Mouse (Mus musculus): ENCODE results near the gene Npff. TPM values are rescaled to one million over a fixed set of nuclear protein-coding genes. Genes with fewer than 3 reads are reported as not detected.

The Npff gene
- polyA plus RNA-seq, 1 experiment, result 7.3 TPM

DNA sequence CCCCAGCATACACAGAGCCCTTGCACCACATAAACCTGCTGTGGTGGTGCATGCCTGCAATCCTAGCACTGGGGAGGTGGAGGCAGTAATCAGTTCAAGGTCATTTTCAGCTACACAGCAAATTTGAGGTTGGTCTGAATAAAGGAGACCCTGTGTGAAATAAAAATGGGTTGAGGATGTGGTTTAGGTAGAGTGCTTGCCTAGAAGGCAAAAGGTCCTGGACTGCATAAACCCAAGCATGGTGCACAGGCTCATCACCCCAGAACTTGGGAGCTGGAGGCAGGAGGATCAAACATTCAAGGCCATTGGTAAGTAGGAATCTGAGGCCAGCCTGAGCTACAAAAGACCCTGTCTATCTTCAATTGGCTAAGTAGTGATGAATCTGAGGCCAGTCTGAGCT lies 17.2 kb downstream of the Npff start:
- TF ChIP-seq POLR2A (IDR thresholded peaks at IDR 0.05; ENCODE audit: borderline replicate concordance, low read depth, low read length), result no peak
- TF ChIP-seq CTCF (IDR thresholded peaks at IDR 0.05; ENCODE audit: low read depth, low read length), result no peak
- Histone ChIP-seq H3K27ac (ENCODE audit: insufficient read depth, low read depth, low read length) (peak overlapping the region; percentile 17), H3K4me3 (ENCODE audit: insufficient read depth, low read length) (no peak overlapping the region), H3K4me1 (ENCODE audit: control insufficient read depth, insufficient read depth, low read length) (peaks cover 39% of the 10 kb centered on the region)

- H3K4me1 ChIP-seq (ENCODE audit: control insufficient read depth, insufficient read depth, low read length), result peaks cover 37% of the 10 kb centered on the region
- no peak overlapping the region for H3K4me3 ChIP-seq (ENCODE audit: insufficient read depth, low read length)
- TF ChIP-seq CTCF (IDR thresholded peaks at IDR 0.05; ENCODE audit: low read depth, low read length) (no peak), POLR2A (IDR thresholded peaks at IDR 0.05; ENCODE audit: borderline replicate concordance, low read depth, low read length) (no peak)
- peak overlapping the region; percentile 41 for H3K27ac ChIP-seq (ENCODE audit: insufficient read depth, low read depth, low read length)
Measured at GRCm38 (mm10) chr15:102506864-102507263, 17.9 kb downstream of the Npff start.

DNA sequence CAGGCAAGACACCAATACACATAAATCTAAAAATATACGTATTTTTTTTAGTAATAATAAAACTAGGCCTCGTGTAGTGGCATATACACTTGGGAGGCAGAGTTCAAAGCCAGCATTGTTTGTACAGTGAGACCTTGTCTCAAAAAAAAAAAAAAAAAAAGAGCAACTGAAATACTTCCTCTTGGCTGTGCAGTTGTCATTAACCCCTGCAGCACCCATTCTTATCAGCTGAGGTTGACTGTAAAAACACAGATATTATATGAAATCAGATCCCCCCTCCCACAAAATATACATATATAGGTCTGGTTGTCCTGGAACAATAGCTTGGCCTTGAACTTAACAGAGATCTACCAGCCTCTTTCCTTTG lies 18.3 kb downstream of the Npff start:
- Histone ChIP-seq H3K4me1 (ENCODE audit: control insufficient read depth, insufficient read depth, low read length) (peaks cover 37% of the 10 kb centered on the region), H3K27ac (ENCODE audit: insufficient read depth, low read depth, low read length) (peak overlapping the region; percentile 32; the same call in 1 of the 2 replicates), H3K4me3 (ENCODE audit: insufficient read depth, low read length) (no peak overlapping the region)
- no peak for TF ChIP-seq CTCF (IDR thresholded peaks at IDR 0.05; ENCODE audit: low read depth, low read length)
- TF ChIP-seq POLR2A (IDR thresholded peaks at IDR 0.05; ENCODE audit: borderline replicate concordance, low read depth, low read length), result no peak

DNA sequence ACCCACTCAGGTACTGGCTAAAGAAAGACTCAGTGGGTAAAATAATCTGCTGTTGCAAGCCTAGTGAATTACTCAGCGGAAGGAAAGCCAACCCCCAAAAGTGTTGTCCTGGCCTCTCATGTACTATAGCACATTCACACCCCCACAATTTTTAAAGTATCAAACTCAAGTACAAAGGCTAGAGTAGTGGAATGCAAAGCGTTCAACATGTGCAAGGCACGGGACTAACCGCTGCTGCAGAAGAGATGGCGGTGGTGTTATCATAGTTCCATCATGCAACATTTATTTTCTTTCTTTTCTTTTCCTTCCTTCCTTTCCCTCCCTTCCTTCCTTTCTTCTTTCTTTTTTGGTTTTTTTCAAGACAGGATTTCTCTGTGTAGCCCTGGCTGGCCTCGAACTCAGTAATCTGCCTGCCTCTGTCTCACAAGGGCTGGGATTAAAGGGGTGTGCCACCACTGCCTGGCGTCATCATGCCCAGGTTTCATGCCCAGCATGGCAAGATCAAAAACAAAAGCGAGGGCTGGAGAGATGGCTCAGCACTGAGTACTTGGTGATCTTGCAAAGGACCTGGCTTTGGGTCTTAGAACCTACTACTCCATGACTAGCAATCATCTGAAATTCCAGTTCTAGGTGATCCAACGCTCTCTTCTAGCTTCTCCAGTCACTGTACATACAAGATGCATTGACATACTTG lies 18.8 kb downstream of the Npff start:
- TF ChIP-seq CTCF (IDR thresholded peaks at IDR 0.05; ENCODE audit: low read depth, low read length) (no peak), POLR2A (IDR thresholded peaks at IDR 0.05; ENCODE audit: borderline replicate concordance, low read depth, low read length) (no peak)
- peak overlapping the region; percentile 32 for H3K27ac ChIP-seq (ENCODE audit: insufficient read depth, low read depth, low read length)
- no peak overlapping the region for H3K4me3 ChIP-seq (ENCODE audit: insufficient read depth, low read length)
- H3K4me1 ChIP-seq (ENCODE audit: control insufficient read depth, insufficient read depth, low read length), result peaks cover 33% of the 10 kb centered on the region

- TF ChIP-seq CTCF (IDR thresholded peaks at IDR 0.05; ENCODE audit: low read depth, low read length) (no peak), POLR2A (IDR thresholded peaks at IDR 0.05; ENCODE audit: borderline replicate concordance, low read depth, low read length) (no peak)
- Histone ChIP-seq H3K4me1 (ENCODE audit: control insufficient read depth, insufficient read depth, low read length) (peaks cover 31% of the 10 kb centered on the region), H3K27ac (ENCODE audit: insufficient read depth, low read depth, low read length) (no peak overlapping the region), H3K4me3 (ENCODE audit: insufficient read depth, low read length) (no peak overlapping the region)
Measured at GRCm38 (mm10) chr15:102505073-102505769, 19.5 kb downstream of the Npff start.

DNA sequence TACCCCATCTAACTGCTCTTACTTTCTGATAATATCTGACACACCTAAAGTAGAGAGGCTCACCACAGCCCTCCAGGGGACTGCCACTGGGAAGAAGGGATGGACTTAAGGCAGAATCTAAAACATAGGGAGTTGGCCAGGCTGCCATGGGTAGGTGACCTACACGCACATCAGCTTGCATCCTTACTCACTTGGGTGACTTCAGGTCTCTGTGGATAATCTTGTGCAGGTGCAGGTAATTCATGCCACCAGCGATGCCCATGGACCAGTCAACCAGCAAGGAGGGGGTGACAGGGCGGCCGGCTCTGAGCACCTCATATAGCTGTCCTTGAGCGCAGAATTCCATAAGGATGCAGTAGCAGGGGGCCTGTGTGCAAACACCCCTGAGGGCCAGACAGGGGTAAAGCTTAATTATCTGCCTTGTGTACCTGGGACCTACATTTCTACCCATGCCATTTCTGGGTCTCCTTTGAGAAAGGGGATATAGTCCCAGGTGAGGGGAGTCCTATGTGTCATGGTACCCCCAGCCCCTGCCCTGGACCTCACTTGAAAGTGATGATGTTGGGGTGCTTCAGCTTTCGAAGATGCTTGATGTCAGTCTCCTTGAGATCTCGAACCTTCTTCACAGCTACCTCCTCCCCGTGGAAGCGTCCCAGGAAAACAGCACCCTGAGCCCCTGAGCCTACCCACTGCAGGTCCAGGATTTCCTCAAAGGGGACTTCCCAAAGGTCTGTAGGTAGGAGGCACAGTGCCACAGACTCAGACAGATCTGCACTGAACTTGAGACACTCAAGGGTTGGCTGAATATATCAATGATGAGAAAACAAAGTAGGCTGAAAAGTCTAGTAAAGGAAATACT lies 20.6 kb downstream of the Npff start:
- Histone ChIP-seq H3K27ac (ENCODE audit: insufficient read depth, low read depth, low read length) (no peak overlapping the region), H3K4me1 (ENCODE audit: control insufficient read depth, insufficient read depth, low read length) (peaks cover 30% of the 10 kb centered on the region), H3K4me3 (ENCODE audit: insufficient read depth, low read length) (no peak overlapping the region)
- TF ChIP-seq CTCF (IDR thresholded peaks at IDR 0.05; ENCODE audit: low read depth, low read length), result no peak

GRCm38 (mm10) chr15:102503447-102503846 lies 21.3 kb downstream of the Npff start, which contains the start of gene Gm10337:
Gene Gm10337 (plus strand): TSS chr15:102503722.
- no peak within 1 kb of the TSS for H3K27ac ChIP-seq (ENCODE audit: insufficient read depth, low read depth, low read length)
- no peak within 1 kb of the TSS for H3K4me3 ChIP-seq (ENCODE audit: insufficient read depth, low read length)
- TF ChIP-seq POLR2A (IDR thresholded peaks at IDR 0.05; ENCODE audit: borderline replicate concordance, low read depth, low read length), result no peak
- no peak for TF ChIP-seq CTCF (IDR thresholded peaks at IDR 0.05; ENCODE audit: low read depth, low read length)
- peaks cover 30% of the 10 kb centered on the region for H3K4me1 ChIP-seq (ENCODE audit: control insufficient read depth, insufficient read depth, low read length)

- Histone ChIP-seq H3K27ac (ENCODE audit: insufficient read depth, low read depth, low read length) (no peak overlapping the region), H3K4me1 (ENCODE audit: control insufficient read depth, insufficient read depth, low read length) (peaks cover 21% of the 10 kb centered on the region), H3K4me3 (ENCODE audit: insufficient read depth, low read length) (no peak overlapping the region)
- TF ChIP-seq POLR2A (IDR thresholded peaks at IDR 0.05; ENCODE audit: borderline replicate concordance, low read depth, low read length), result no peak
- TF ChIP-seq CTCF (IDR thresholded peaks at IDR 0.05; ENCODE audit: low read depth, low read length), result no peak
Measured at GRCm38 (mm10) chr15:102502254-102502840, 22.4 kb downstream of the Npff start.

GRCm38 (mm10) chr15:102501084-102501814 lies 23.5 kb downstream of the Npff start:
- Histone ChIP-seq H3K27ac (ENCODE audit: insufficient read depth, low read depth, low read length) (no peak overlapping the region), H3K4me1 (ENCODE audit: control insufficient read depth, insufficient read depth, low read length) (peaks cover 14% of the 10 kb centered on the region)
- TF ChIP-seq POLR2A (IDR thresholded peaks at IDR 0.05; ENCODE audit: borderline replicate concordance, low read depth, low read length) (no peak), CTCF (IDR thresholded peaks at IDR 0.05; ENCODE audit: low read depth, low read length) (no peak)

More at GRCm38 (mm10) chr15:102501084-102501814, 23.5 kb downstream of the Npff start:
- H3K4me3 ChIP-seq (ENCODE audit: insufficient read depth, low read length), result no peak overlapping the region
